Mouse (Mus musculus) intestine, postnatal 0 days (tissue): ENCODE data around the gene Cacna1f. TPM values are rescaled to one million over a fixed set of nuclear protein-coding genes. Genes with fewer than 3 reads are reported as not detected.
A peak's percentile ranks its signal among the peaks of the same experiment; 100 is the strongest.

Experiments used
- ATAC-seq: fragments of 200-750 bp; cut with Nextera tagmentation; 2 replicates; pipeline ENCODE4 v1.8.0; 2017; ENCODE audit warnings: mild to moderate bottlenecking, moderate TSS enrichment, moderate library complexity
- H3K27ac ChIP-seq: fragments of 300-500 bp; sonication (generic); 2 replicates; pipeline ENCODE4 v1.5.1; 2014; ENCODE audit warnings: mild to moderate bottlenecking, low read depth, low read length, moderate library complexity
- H3K27me3 ChIP-seq: fragments of 300-500 bp; sonication (generic); replicated peaks from 2 replicates; pipeline ENCODE4 v1.6.1; 2014; ENCODE audit warnings: low read length, mixed read lengths; ENCODE audit not compliant: control insufficient read depth, insufficient read depth
- H3K36me3 ChIP-seq: fragments of 300-500 bp; sonication (generic); 2 replicates; pipeline ENCODE4 v1.6.1; 2014; ENCODE audit warnings: mild to moderate bottlenecking, moderate library complexity; ENCODE audit not compliant: control insufficient read depth, insufficient read depth
- H3K4me1 ChIP-seq: fragments of 300-500 bp; sonication (generic); replicated peaks from 2 replicates; pipeline ENCODE4 v1.6.1; 2014; ENCODE audit warnings: antibody characterized with exemption, low read length, mixed read lengths; ENCODE audit not compliant: control insufficient read depth, insufficient read depth
- H3K4me2 ChIP-seq: fragments of 300-500 bp; sonication (generic); replicated peaks from 2 replicates; pipeline ENCODE4 v1.6.1; 2014; ENCODE audit warnings: low read depth, mild to moderate bottlenecking, moderate library complexity
- H3K4me3 ChIP-seq: fragments of 300-500 bp; sonication (generic); 2 replicates; pipeline ENCODE4 v1.5.1; 2014; ENCODE audit warnings: low read depth, low read length
- H3K9ac ChIP-seq: fragments of 300-500 bp; sonication (generic); 2 replicates; pipeline ENCODE4 v1.6.1; 2014; ENCODE audit warnings: mild to moderate bottlenecking, low read depth, low read length
- H3K9me3 ChIP-seq: fragments of 300-500 bp; sonication (generic); 2 replicates; pipeline ENCODE4 v1.6.1; 2016; ENCODE audit warnings: mixed run types; ENCODE audit not compliant: control insufficient read depth
- CTCF ChIP-seq: sonication (generic); IDR thresholded peaks from 2 replicates; pipeline ENCODE4 v1.5.1; 2016; ENCODE audit warnings: low read depth, mild to moderate bottlenecking, control low read depth, antibody characterized with exemption, moderate library complexity
- WGBS: fragments of 180-500 bp; shearing (Covaris S2); extraction: QIAGEN DNeasy Blood & Tissue Kit; methylation state at CpG from one replicate; pipeline ENCODE4 v1.1.7; 2014; 5-methylcytosine and 5-hydroxymethylcytosine counted together
- polyA plus RNA-seq: library from polyadenylated mRNA; unstranded; fragments of >200 nt; fragmentation: Nextera tagmentation; extraction: Ambion mirVana; gene quantifications from 2 replicates; pipeline ENCODE4 v1.2.1, GENCODE M21; 2015

Cacna1f gene
- polyA plus RNA-seq, 1 experiment from 2014 or later: not detected

- Histone ChIP-seq H3K27me3 (no peaks in the 10 kb centered on the region), H3K27ac (no peak overlapping the region), H3K36me3 (no peaks in the 10 kb centered on the region), H3K9ac (no peak overlapping the region), H3K4me3 (peak overlapping the region; percentile 18), H3K4me2 (peak overlapping the region; percentile 62), H3K4me1 (no peaks in the 10 kb centered on the region), H3K9me3 (no peaks in the 10 kb centered on the region)
- 19% methylated on average over 27 of the region's 27 CpGs for WGBS
- peak; percentile 92 for ATAC-seq
- TF ChIP-seq CTCF: peak; percentile 85
These were observed 72.6 kb downstream of the Cacna1f start for GRCm38 (mm10) chrX:7679405-7680056.

- Histone ChIP-seq H3K27me3 (no peaks in the 10 kb centered on the region), H3K27ac (no peak overlapping the region), H3K4me2 (peak overlapping the region; percentile 62), H3K9ac (no peak overlapping the region), H3K4me1 (no peaks in the 10 kb centered on the region), H3K4me3 (peak overlapping the region; percentile 18), H3K9me3 (no peaks in the 10 kb centered on the region), H3K36me3 (no peaks in the 10 kb centered on the region)
- WGBS: 26% methylated on average over 12 of the region's 12 CpGs
- no peak for TF ChIP-seq CTCF
- ATAC-seq: no peak
These were observed 73.2 kb downstream of the Cacna1f start for GRCm38 (mm10) chrX:7680057-7680412.

- H3K4me1 ChIP-seq: no peaks in the 10 kb centered on the region
- no peak for TF ChIP-seq CTCF
- H3K36me3 ChIP-seq: no peaks in the 10 kb centered on the region
- no peak within 1 kb of the TSS for H3K9ac ChIP-seq
- peak within 1 kb of the TSS; percentile 62 for H3K4me2 ChIP-seq
- no peaks in the 10 kb centered on the region for H3K9me3 ChIP-seq
- ATAC-seq: no peak
- WGBS: 62% methylated on average over 14 of the region's 14 CpGs
- H3K27ac ChIP-seq: peak within 1 kb of the TSS; percentile 15; the same call in 1 of the 2 replicates
- H3K27me3 ChIP-seq: no peaks in the 10 kb centered on the region
- peak within 1 kb of the TSS; percentile 18 for H3K4me3 ChIP-seq
These were observed 74.0 kb downstream of the Cacna1f start, which contains the start of gene Magix for GRCm38 (mm10) chrX:7680864-7681263. Gene Magix (minus strand): TSS chrX:7681251.

Other genes starting within 250 kb of the Cacna1f start
- 0.20 and 0.34 TPM in 2 replicates for gene Usp27x, start 231.3 kb upstream of the Cacna1f start, polyA plus RNA-seq
- gene Foxp3, start 33.4 kb upstream of the Cacna1f start, polyA plus RNA-seq: 0.05 TPM in 1 of 2 replicates, not detected in the other
- gene Ppp1r3f, start 32.8 kb upstream of the Cacna1f start, polyA plus RNA-seq: 0.56 and 0.83 TPM in 2 replicates
- gene Ccdc22, start 1.6 kb upstream of the Cacna1f start, polyA plus RNA-seq: 21.9 and 24.8 TPM in 2 replicates
- gene Syp, start 31.4 kb downstream of the Cacna1f start, polyA plus RNA-seq: 5.4 and 5.7 TPM in 2 replicates
- 3.4 and 4.3 TPM in 2 replicates for gene Prickle3, start 50.2 kb downstream of the Cacna1f start, polyA plus RNA-seq
- gene Plp2, start 64.3 kb downstream of the Cacna1f start, polyA plus RNA-seq: 113 and 124 TPM in 2 replicates
- gene Magix, start 74.2 kb downstream of the Cacna1f start, polyA plus RNA-seq: 1.4 and 1.6 TPM in 2 replicates
- 13.8 and 14.6 TPM in 2 replicates for gene Gpkow, start 90.0 kb downstream of the Cacna1f start, polyA plus RNA-seq
- 19.3 and 19.5 TPM in 2 replicates for gene Wdr45, start 107.2 kb downstream of the Cacna1f start, polyA plus RNA-seq
- gene Gm45208, start 115.2 kb downstream of the Cacna1f start, polyA plus RNA-seq: not detected in 2 replicates
- gene Praf2, start 121.4 kb downstream of the Cacna1f start, polyA plus RNA-seq: 18.2 and 24.0 TPM in 2 replicates
- 20.7 and 22.2 TPM in 2 replicates for gene Ccdc120, start 143.8 kb downstream of the Cacna1f start, polyA plus RNA-seq
- gene Tfe3, start 155.5 kb downstream of the Cacna1f start, polyA plus RNA-seq: 15.3 and 16.2 TPM in 2 replicates
- 17.6 and 22.2 TPM in 2 replicates for gene Gripap1, start 182.7 kb downstream of the Cacna1f start, polyA plus RNA-seq
- gene Kcnd1, start 215.2 kb downstream of the Cacna1f start, polyA plus RNA-seq: 0.60 and 0.68 TPM in 2 replicates
- 21.0 and 22.8 TPM in 2 replicates for gene Otud5, start 234.3 kb downstream of the Cacna1f start, polyA plus RNA-seq